Comparison of ENCODE assay signal across 14 mouse cellular contexts in genomic region chr13:75163408-75163807, GRCm38 (mm10).
DNase-seq lines count a peak whose midpoint lies in the region; ATAC-seq and TF ChIP-seq lines count a peak whose summit lies in the region.
"Had no signal": no experiment of that assay in that cellular context is flagged by ENCODE, and none has a peak within 500 bp of the region (broad histone marks: within the 10 kb centered on the region; RNA-seq: fewer than 3 reads in every experiment).

No protein-coding gene starts in this region.

- DNase-seq in frontal cortex, adult 2 months (ENCODE audit: extremely low spot score in 1 of 2, low spot score in 1 of 2) = peak; percentile 1 to 15
- DNase-seq in frontal cortex, postnatal 10 days (ENCODE audit: low spot score in 2 of 2) = no peak
- DNase-seq in liver, adult 2 months (ENCODE audit: extremely low read depth, low read depth, low spot score) = peak; percentile 25
- peak; percentile 41 for DNase-seq in hindbrain, postnatal 0 days (ENCODE audit: low spot score)
- DNase-seq in limb, embryonic 14.5 days (ENCODE audit: low spot score) = peak; percentile 59
- no peak for DNase-seq in gastrocnemius, postnatal 10 days
- no peak for DNase-seq in c-Kit-positive CD71-positive TER-119-positive erythroid progenitor cells, embryonic 14.5 days (ENCODE audit: low spot score)
- DNase-seq: adrenal gland, postnatal 25 days; cerebellum, adult 2 months; liver, embryonic 13.5 days; right cerebral cortex, postnatal 14 days had no signal

- H3K4me2 ChIP-seq in liver, embryonic 12.5 days = no peak overlapping the region
- no peak overlapping the region for H3K4me2 ChIP-seq in hindbrain, postnatal 0 days (ENCODE audit: low read depth, low read length)
- H3K4me2 ChIP-seq in limb, embryonic 14.5 days (replicated peaks; ENCODE audit: low read depth, low read length, severe bottlenecking) = no peak overlapping the region
- H3K4me2 ChIP-seq: liver, embryonic 13.5 days had no signal

- no peak for TF ChIP-seq POLR2A in liver, adult 2 months (IDR thresholded peaks at IDR 0.05; ENCODE audit: extremely low read depth, insufficient read depth, low read length)
- TF ChIP-seq POLR2A in limb, embryonic 14.5 days (IDR thresholded peaks at IDR 0.05; ENCODE audit: borderline replicate concordance, extremely low read depth, insufficient read depth, insufficient read length) = no peak

- H3K36me3 ChIP-seq in liver, adult 2 months (ENCODE audit: control insufficient read depth, insufficient read depth, low read length) = no peaks in the 10 kb centered on the region
- no peaks in the 10 kb centered on the region for H3K36me3 ChIP-seq in liver, embryonic 12.5 days
- no peaks in the 10 kb centered on the region for H3K36me3 ChIP-seq in hindbrain, postnatal 0 days (ENCODE audit: insufficient read depth, low read length)
- H3K36me3 ChIP-seq in limb, embryonic 14.5 days (ENCODE audit: control insufficient read depth, insufficient read depth, low read length) = no peaks in the 10 kb centered on the region
- H3K36me3 ChIP-seq: liver, embryonic 13.5 days had no signal

- no peak overlapping the region for H3K27ac ChIP-seq in liver, adult 2 months (replicated peaks; ENCODE audit: insufficient read depth, low read depth, low read length)
- H3K27ac ChIP-seq in liver, embryonic 12.5 days = no peak overlapping the region
- no peak overlapping the region for H3K27ac ChIP-seq in hindbrain, postnatal 0 days
- no peak overlapping the region for H3K27ac ChIP-seq in limb, embryonic 14.5 days (replicated peaks; ENCODE audit: low read depth, low read length)
- H3K27ac ChIP-seq: liver, embryonic 13.5 days; stomach, postnatal 0 days had no signal

- no peak for TF ChIP-seq CTCF in liver, adult 2 months (IDR thresholded peaks at IDR 0.05; ENCODE audit: low read depth, low read length)
- no peak for TF ChIP-seq CTCF in hindbrain, postnatal 0 days (IDR thresholded peaks at IDR 0.05; ENCODE audit: low read depth)

- H3K27me3 ChIP-seq in liver, adult 2 months (ENCODE audit: control insufficient read depth, insufficient read depth, low read length) = no peaks in the 10 kb centered on the region
- H3K27me3 ChIP-seq in liver, embryonic 12.5 days (replicated peaks) = no peaks in the 10 kb centered on the region
- no peaks in the 10 kb centered on the region for H3K27me3 ChIP-seq in hindbrain, postnatal 0 days (ENCODE audit: insufficient read depth, low read length)
- no peaks in the 10 kb centered on the region for H3K27me3 ChIP-seq in limb, embryonic 14.5 days (ENCODE audit: control insufficient read depth, insufficient read depth, low read length)
- H3K27me3 ChIP-seq: liver, embryonic 13.5 days had no signal

- H3K9ac ChIP-seq in liver, adult 2 months (ENCODE audit: low read depth, low read length) = no peak overlapping the region
- no peak overlapping the region for H3K9ac ChIP-seq in liver, embryonic 12.5 days
- H3K9ac ChIP-seq in hindbrain, postnatal 0 days (replicated peaks; ENCODE audit: low read length) = no peak overlapping the region
- H3K9ac ChIP-seq in limb, embryonic 14.5 days (ENCODE audit: low read depth, low read length, severe bottlenecking) = no peak overlapping the region
- H3K9ac ChIP-seq: liver, embryonic 13.5 days had no signal

- no peak overlapping the region for H3K4me3 ChIP-seq in liver, adult 2 months (ENCODE audit: insufficient read depth, low read depth, low read length)
- no peak overlapping the region for H3K4me3 ChIP-seq in liver, embryonic 12.5 days
- H3K4me3 ChIP-seq in hindbrain, postnatal 0 days (ENCODE audit: low read length) = no peak overlapping the region
- no peak overlapping the region for H3K4me3 ChIP-seq in limb, embryonic 14.5 days (replicated peaks; ENCODE audit: low read length)
- H3K4me3 ChIP-seq: erythroblast, embryonic 14.5 days; liver, embryonic 13.5 days had no signal

- 11% methylated on average over 1 of the region's 1 CpGs for WGBS in liver, adult 2 months
- 33% methylated on average over 1 of the region's 1 CpGs for WGBS in liver, embryonic 12.5 days (ENCODE audit: insufficient replicate concordance)
- WGBS in hindbrain, postnatal 0 days = 37% methylated on average over 1 of the region's 1 CpGs
- WGBS in limb, embryonic 14.5 days = 11% methylated on average over 1 of the region's 1 CpGs

- H3K4me1 ChIP-seq in liver, adult 2 months (ENCODE audit: control insufficient read depth, insufficient read depth, low read length) = peaks cover 3% of the 10 kb centered on the region; the same call in 1 of the 2 replicates
- no peaks in the 10 kb centered on the region for H3K4me1 ChIP-seq in liver, embryonic 12.5 days
- no peaks in the 10 kb centered on the region for H3K4me1 ChIP-seq in hindbrain, postnatal 0 days (ENCODE audit: insufficient read depth, low read length)
- no peaks in the 10 kb centered on the region for H3K4me1 ChIP-seq in limb, embryonic 14.5 days (ENCODE audit: control insufficient read depth, insufficient read depth, low read length)
- H3K4me1 ChIP-seq: liver, embryonic 13.5 days had no signal

- no peaks in the 10 kb centered on the region for H3K79me2 ChIP-seq in liver, adult 2 months (ENCODE audit: control insufficient read depth, insufficient read depth, low read length)

- ATAC-seq in liver, embryonic 12.5 days = no peak
- no peak for ATAC-seq in hindbrain, postnatal 0 days
- peak; percentile 65; the same call in 1 of the 2 replicates for ATAC-seq in limb, embryonic 14.5 days (ENCODE audit: low FRiP score, low read depth)

- H3K9me3 ChIP-seq in liver, embryonic 12.5 days (replicated peaks) = no peaks in the 10 kb centered on the region
- H3K9me3 ChIP-seq in hindbrain, postnatal 0 days (ENCODE audit: low read length) = no peaks in the 10 kb centered on the region
- no peaks in the 10 kb centered on the region for H3K9me3 ChIP-seq in limb, embryonic 14.5 days (ENCODE audit: control insufficient read depth, low read length)
- H3K9me3 ChIP-seq: liver, embryonic 13.5 days had no signal

Comparison
In these comparisons a context has a peak if more than half of its experiments do, and no peak if none do; other contexts are left out.
1. DNase-seq: peak in frontal cortex, adult 2 months (2 of 2), liver, adult 2 months (single experiment), hindbrain, postnatal 0 days (single experiment) and limb, embryonic 14.5 days (single experiment); none in frontal cortex, postnatal 10 days (0 of 2), gastrocnemius, postnatal 10 days (single experiment) and c-Kit-positive CD71-positive TER-119-positive erythroid progenitor cells, embryonic 14.5 days (single experiment).